Mouse (Mus musculus) small intestine, adult 2 months (tissue): ENCODE measurements around the gene Defb20. TPM values are rescaled to one million over a fixed set of nuclear protein-coding genes. Genes with fewer than 3 reads are reported as not detected.

Source experiments
- H3K27ac ChIP-seq: fragments of 200-500 bp; 2 replicates; pipeline ENCODE4 v1.5.1; 2012; ENCODE audit warnings: low read depth, low read length, control low read depth, inconsistent platforms; ENCODE audit not compliant: insufficient read depth
- H3K27me3 ChIP-seq: fragments of 200-500 bp; 2 replicates; pipeline ENCODE4 v1.6.1; 2012; ENCODE audit warnings: mild to moderate bottlenecking, moderate library complexity, low read length, inconsistent platforms; ENCODE audit not compliant: control insufficient read depth, insufficient read depth
- H3K36me3 ChIP-seq: fragments of 200-500 bp; 2 replicates; pipeline ENCODE4 v1.6.1; 2012; ENCODE audit warnings: mild to moderate bottlenecking, low read length, control low read depth, inconsistent platforms; ENCODE audit not compliant: control insufficient read depth, insufficient read depth
- H3K4me1 ChIP-seq: fragments of 200-500 bp; 2 replicates; pipeline ENCODE4 v1.6.1; 2012; ENCODE audit warnings: low read length, inconsistent platforms, mixed read lengths; ENCODE audit not compliant: control insufficient read depth, insufficient read depth, insufficient read length
- H3K4me3 ChIP-seq: fragments of 200-500 bp; 2 replicates; pipeline ENCODE4 v1.5.1; 2012; ENCODE audit warnings: low read depth, mild to moderate bottlenecking, control low read depth, inconsistent platforms, low read length, moderate library complexity
- CTCF ChIP-seq: fragments of 200-500 bp; IDR thresholded peaks from 2 replicates; pipeline ENCODE4 v1.5.1; 2012; ENCODE audit warnings: low read depth, mild to moderate bottlenecking, control low read depth, inconsistent platforms, low read length, moderate library complexity, mixed read lengths; ENCODE audit not compliant: insufficient replicate concordance, insufficient read length; ENCODE audit errors: extremely low read depth
- POLR2A ChIP-seq: fragments of 200-500 bp; IDR thresholded peaks from 2 replicates; pipeline ENCODE4 v1.6.1; 2012; ENCODE audit warnings: low read depth, mild to moderate bottlenecking, control low read depth, inconsistent platforms, low read length, moderate library complexity
- WGBS: fragments of 180-500 bp; shearing (Covaris S2); methylation state at CpG from one replicate; pipeline ENCODE4 v1.1.7; 2018; 5-methylcytosine and 5-hydroxymethylcytosine counted together
- polyA plus RNA-seq: library from polyadenylated mRNA; depleted of rRNA; stranded (reverse); fragments of >200 nt; gene quantifications from 2 replicates; pipeline ENCODE4 v1.2.3, GENCODE M21; 2012

Defb20 gene
- polyA plus RNA-seq, 1 experiment = not detected

GRCm38 (mm10) chr2:152443281-152443680 is 33.6 kb upstream of the Defb20 start:
- no peak overlapping the region for H3K4me3 ChIP-seq
- no peak overlapping the region for H3K27ac ChIP-seq
- TF ChIP-seq POLR2A (no peak), CTCF (no peak)
- H3K36me3 ChIP-seq = no peaks in the 10 kb centered on the region
- H3K4me1 ChIP-seq = no peaks in the 10 kb centered on the region
- WGBS = 82% methylated on average over 8 of the region's 8 CpGs
- no peaks in the 10 kb centered on the region for H3K27me3 ChIP-seq

DNA sequence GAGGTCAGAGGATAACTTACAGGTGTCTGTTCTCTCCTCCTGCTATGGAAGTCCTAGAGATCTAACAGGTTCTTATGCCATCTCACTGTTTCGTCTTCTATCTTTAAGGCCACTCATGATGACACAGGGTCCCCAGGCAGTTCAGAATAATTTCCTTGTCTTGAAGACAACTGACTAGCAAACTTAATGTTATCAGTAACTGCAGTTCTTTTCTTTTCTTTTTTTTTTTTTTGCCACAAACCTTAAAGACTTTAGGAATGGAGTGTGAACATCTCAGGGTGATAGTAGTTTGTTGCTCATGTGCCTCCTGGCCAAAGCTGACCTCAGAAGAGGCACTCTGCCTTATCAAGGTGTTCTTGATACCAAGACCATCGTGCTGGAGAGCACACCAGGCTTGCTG is 30.2 kb upstream of the Defb20 start:
- 42% methylated on average over 2 of the region's 2 CpGs for WGBS
- Histone ChIP-seq H3K4me3 (no peak overlapping the region), H3K27ac (no peak overlapping the region), H3K27me3 (no peaks in the 10 kb centered on the region), H3K36me3 (no peaks in the 10 kb centered on the region), H3K4me1 (no peaks in the 10 kb centered on the region)
- TF ChIP-seq CTCF (no peak), POLR2A (no peak)

GRCm38 (mm10) chr2:152447461-152447860 is 29.4 kb upstream of the Defb20 start:
- Histone ChIP-seq H3K36me3 (no peaks in the 10 kb centered on the region), H3K4me1 (no peaks in the 10 kb centered on the region), H3K27me3 (no peaks in the 10 kb centered on the region), H3K27ac (no peak overlapping the region), H3K4me3 (no peak overlapping the region)
- WGBS = 36% methylated on average over 5 of the region's 5 CpGs
- no peak for TF ChIP-seq POLR2A
- no peak for TF ChIP-seq CTCF

DNA sequence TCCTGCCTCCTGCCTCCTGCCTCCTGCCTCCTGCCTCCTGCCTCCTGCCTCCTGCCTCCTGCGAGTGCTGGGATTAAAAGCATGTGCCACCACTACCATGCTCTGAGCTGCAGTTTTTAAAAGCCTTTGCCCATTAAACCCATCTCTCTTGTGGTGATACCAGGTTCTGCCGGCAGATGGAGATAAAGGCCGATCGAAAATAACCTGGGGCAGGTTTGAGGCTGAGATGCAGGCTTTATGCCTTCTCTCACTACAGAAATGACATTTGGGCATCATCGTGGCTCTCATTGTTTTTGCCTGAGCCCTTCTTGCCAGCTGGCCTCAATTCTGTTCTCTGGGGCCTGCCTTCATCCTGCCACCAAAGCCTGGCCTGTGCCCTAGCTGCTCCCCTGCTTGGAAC is 26.6 kb upstream of the Defb20 start:
- H3K4me1 ChIP-seq = no peaks in the 10 kb centered on the region
- 5% methylated on average over 5 of the region's 5 CpGs for WGBS
- H3K27me3 ChIP-seq = no peaks in the 10 kb centered on the region
- TF ChIP-seq CTCF (peak; percentile 49; the same call in 1 of the 2 replicates), POLR2A (no peak)
- no peak overlapping the region for H3K4me3 ChIP-seq
- H3K27ac ChIP-seq = no peak overlapping the region
- no peaks in the 10 kb centered on the region for H3K36me3 ChIP-seq

- Histone ChIP-seq H3K36me3 (no peaks in the 10 kb centered on the region), H3K4me3 (no peak overlapping the region), H3K27me3 (no peaks in the 10 kb centered on the region), H3K27ac (no peak overlapping the region), H3K4me1 (no peaks in the 10 kb centered on the region)
- 68% methylated on average over 4 of the region's 4 CpGs for WGBS
- TF ChIP-seq POLR2A (no peak), CTCF (no peak)
Measured at GRCm38 (mm10) chr2:152452101-152452781, 24.6 kb upstream of the Defb20 start.

DNA sequence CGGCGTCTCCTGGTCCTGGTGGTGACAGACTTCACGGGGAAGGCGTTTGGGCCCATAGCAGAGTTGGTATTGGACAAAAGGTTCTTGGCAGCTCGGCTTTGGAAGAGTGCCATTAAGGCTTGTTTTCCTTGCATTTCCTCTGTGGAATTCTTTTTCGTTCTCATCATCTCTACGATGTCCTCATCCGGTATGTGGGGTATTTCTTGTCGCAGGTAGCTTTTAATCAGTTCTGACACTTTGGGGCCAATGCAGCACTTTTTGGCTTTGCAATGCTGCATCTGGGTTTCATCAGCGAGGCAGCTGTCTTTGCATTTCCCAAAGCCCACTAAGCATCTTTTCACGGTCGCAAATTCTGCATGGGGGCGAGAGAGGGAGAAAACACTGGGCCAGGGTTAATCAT is 17.6 kb upstream of the Defb20 start:
- 53% methylated on average over 13 of the region's 13 CpGs for WGBS
- no peaks in the 10 kb centered on the region for H3K36me3 ChIP-seq
- TF ChIP-seq CTCF (no peak), POLR2A (no peak)
- H3K27ac ChIP-seq = no peak overlapping the region
- no peak overlapping the region for H3K4me3 ChIP-seq
- no peaks in the 10 kb centered on the region for H3K4me1 ChIP-seq
- no peaks in the 10 kb centered on the region for H3K27me3 ChIP-seq

DNA sequence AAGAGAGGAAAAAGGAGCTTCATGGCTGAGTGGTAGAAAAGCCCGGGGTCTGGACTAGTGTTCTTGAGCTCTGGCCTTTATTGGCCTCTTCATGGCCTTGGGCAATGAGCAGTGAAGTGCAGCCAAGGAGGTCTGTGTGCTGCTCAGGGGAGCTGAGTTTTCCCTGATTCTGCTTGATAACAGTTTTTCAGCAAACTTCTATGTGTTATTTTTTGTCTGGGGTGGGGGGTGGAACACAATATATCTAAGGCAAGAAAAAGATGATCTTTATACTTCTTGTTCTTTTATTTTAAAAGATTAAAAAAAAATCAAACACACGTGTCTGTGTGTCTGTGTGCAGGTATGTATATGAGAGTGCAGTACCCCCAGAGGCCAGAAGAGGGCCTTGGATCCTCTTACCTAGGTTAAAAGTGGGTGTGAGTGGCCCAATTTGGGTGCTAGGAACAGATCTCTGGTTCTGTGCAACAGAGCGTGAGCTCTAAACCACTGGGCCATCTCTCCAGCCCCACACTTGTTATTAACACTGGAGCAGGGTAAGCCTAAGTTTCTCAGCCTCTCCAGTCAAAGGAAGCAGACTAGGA is 12.2 kb upstream of the Defb20 start, which contains the start of gene Defb23:
Gene Defb23, minus strand, starts transcription at position 51 of the 581 bp plus-strand sequence.
- Histone ChIP-seq H3K27me3 (no peaks in the 10 kb centered on the region), H3K4me3 (no peak within 1 kb of the TSS), H3K36me3 (no peaks in the 10 kb centered on the region), H3K27ac (no peak within 1 kb of the TSS), H3K4me1 (no peaks in the 10 kb centered on the region)
- WGBS = 93% methylated on average over 3 of the region's 3 CpGs
- no peak for TF ChIP-seq POLR2A
- no peak for TF ChIP-seq CTCF

DNA sequence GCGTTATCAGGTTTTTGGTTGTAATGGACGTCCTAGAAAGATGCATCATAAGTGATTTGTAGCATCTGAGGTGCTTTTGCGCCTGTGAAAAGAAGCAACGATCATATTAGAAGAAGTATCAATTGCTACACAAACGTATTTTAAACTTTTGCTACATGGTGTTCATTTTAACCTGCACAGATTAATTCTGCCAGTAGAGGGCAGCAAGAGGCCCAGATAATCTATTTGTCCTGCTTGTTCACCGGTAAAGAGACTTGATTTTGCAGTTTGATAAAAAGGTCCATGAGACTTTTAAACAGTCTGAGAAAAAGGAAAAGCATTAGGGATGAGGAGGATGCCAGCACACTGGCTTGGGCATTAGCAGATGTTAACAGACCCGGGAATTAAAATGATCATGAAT is 5.9 kb upstream of the Defb20 start:
- TF ChIP-seq POLR2A (no peak), CTCF (no peak)
- no peak overlapping the region for H3K4me3 ChIP-seq
- WGBS = 26% methylated on average over 7 of the region's 7 CpGs
- H3K36me3 ChIP-seq = no peaks in the 10 kb centered on the region
- no peaks in the 10 kb centered on the region for H3K4me1 ChIP-seq
- H3K27me3 ChIP-seq = no peaks in the 10 kb centered on the region; the same call in 1 of the 2 replicates
- H3K27ac ChIP-seq = no peak overlapping the region
